Mouse (Mus musculus) megakaryocyte, embryonic 14.5 days (primary cell): Measurements from ENCODE around the gene Pou4f1.

Source experiments
- FLI1 ChIP-seq: IDR thresholded peaks from 2 replicates; pipeline ENCODE4 v1.6.1; 2012; ENCODE audit warnings: low read length, inconsistent platforms, mixed read lengths
- GATA1 ChIP-seq: IDR thresholded peaks from 3 replicates; pipeline ENCODE4 v1.6.1; 2012; ENCODE audit warnings: mixed read lengths, low read length, inconsistent platforms, borderline replicate concordance

DNA sequence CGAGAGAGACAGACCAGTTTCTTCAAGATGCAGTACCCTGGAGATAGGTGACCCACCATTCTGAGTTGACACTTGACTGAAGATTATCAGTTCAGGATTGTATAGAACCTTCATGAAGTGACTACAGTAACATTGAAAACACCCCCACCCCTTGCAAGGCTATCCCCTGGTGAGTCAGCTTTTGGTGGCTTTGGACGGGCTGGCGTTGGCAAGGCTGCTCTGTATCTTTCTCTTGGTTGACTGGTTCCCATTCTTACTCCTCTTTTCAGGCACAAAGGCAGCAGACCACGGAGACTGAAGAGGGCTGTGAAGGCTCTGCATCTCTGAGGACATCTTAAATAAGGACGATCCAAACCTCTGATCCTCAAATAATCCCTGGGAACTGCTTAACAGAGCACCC, 10.8 kb upstream of the Pou4f1 start:
- no peak for TF ChIP-seq GATA1
- TF ChIP-seq FLI1: no peak
